Mouse (Mus musculus) cerebellum, adult 11 months (tissue): Measurements from ENCODE around the gene Mmp19.
"Not testable (repeated sequence)": the region's sequence is repeated elsewhere in the genome, so short reads cannot be mapped to it uniquely, and the experiment has no call there.

Experiments used
- DNase-seq: peaks from one replicate; pipeline ENCODE4 v3.0.0; 2022

The Mmp19 gene

GRCm38 (mm10) chr10:128802956-128803355 lies 12.2 kb downstream of the Mmp19 start:
- DNase-seq, result no peak

DNA sequence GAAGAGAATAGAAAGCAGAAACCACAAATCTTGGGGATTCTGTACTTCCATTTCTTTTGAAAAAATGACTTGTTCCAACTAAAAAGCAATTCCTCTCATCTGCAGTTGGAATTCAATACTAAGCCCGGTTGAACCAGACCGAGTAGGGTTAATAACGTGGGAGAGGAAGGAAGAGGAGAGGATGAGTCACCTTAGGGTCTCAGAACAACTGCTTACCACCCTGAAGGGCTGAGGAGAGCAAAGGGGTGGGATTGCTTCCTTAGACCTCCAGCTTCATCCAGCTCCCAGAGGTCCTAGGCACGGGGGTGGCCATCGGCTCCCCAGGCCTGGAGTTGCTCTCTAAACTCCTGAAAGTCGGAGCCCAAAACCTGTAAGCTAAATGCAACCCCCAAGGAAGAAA lies 12.7 kb downstream of the Mmp19 start:
- DNase-seq, result no peak

- peak; percentile 60 for DNase-seq
Measured at GRCm38 (mm10) chr10:128803771-128804270, 13.1 kb downstream of the Mmp19 start, which contains the start of gene Dnajc14. Gene Dnajc14, plus strand, starts transcription at chr10:128804062.

- DNase-seq, result peak; percentile 65
Measured at GRCm38 (mm10) chr10:128804271-128805091, 13.8 kb downstream of the Mmp19 start, which contains the start of gene Tmem198b. Gene Tmem198b, minus strand, starts transcription at chr10:128804370.

DNA sequence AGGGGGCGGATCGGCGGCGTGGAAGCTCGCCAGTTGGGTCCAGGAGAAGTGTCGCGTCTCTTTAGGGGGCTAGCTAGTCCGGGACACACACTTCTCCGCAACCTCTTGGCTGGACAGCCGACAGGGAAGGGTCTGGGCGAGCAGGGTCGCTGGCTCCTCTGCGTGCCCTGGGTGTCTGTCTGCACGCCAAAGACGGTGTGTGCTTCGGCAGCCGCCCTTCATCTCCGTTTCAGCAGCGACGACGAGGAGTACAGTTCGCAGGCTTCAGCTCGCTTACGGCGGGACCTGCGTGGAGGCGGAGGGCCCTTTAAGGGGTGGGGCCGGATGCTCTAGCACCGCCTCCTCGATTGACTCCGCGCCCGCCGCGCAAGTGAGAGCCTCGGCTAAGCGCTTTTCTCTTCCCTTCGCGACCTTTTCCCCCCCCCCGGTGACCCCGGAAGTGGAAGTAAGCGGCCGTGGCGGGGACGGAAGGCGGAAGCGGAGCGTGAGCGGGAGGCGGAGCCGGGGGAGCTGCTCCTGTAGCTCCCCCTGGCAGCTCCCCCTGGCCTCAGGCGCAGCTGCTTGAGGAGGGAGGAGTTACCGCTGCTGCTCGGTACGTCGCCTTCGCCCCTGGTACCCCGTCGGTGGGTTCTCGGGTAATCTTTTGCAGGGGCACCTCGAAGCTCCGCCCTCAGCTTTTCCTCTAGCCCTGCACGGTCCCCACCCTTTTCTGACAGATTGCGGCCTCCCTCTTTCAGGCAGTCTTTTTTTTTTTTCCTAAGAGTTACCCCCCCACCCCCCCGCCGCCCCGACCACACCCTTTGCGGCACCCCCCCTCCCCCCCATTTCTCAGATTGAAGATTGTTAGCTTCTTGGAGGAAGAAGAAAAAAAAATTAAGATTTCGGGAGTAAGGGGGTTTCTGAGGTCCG lies 14.6 kb downstream of the Mmp19 start:
- DNase-seq, result peak; percentile 93

DNA sequence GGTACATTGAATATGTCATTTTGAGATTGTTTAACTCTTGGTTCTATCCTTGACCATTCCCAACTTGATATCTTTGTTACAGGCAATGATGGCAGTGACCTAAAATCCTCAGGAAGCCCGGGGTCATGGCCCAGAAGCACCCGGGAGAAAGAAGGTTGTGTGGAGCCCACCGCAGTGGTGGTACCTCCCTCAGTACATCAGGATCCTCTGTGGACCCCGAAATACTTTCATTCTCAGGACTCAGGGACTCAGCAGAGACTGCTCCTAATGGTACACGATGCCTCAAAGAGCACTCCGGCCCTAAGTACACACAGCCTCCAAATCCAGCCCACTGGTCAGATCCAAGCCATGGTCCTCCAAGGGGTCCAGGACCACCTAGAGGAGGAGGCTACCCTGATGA lies 15.4 kb downstream of the Mmp19 start:
- no peak for DNase-seq

DNA sequence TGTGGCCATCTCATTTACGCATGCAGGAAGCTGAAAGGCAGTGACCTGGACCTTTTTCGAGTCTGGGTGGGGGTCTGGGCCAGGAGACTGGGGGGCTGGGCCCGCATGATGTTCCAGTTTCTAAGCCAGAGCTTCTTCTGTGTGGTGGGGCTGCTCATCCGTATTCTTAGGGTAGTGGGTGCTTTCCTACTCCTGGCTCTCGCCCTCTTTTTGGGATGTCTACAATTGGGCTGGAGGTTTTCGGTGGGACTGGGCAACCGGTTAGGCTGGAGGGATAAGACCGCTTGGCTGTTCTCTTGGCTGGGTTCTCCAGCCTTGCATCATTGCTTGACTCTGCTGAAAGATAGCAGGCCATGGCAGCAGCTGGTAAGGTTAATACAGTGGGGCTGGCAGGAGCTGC lies 16.3 kb downstream of the Mmp19 start:
- no peak for DNase-seq

DNA sequence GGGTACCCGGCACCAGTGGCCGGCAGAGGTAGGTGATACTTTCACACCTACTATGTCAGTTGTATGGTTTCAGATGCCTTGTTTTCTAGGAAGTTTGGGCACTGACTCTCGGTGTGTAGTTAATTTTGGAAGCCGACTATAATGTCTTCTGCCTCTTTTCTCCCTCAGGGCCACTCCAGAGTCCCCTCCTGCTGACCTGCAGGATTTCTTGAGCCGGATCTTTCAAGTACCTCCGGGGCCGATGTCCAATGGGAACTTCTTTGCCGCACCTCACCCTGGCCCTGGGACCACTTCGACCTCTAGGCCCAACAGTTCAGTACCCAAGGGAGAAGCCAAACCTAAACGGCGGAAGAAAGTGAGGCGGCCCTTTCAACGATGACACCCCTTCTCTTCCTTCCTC lies 26.3 kb downstream of the Mmp19 start, which contains the start of gene Sarnp:
Gene Sarnp, plus strand, starts transcription at position 301 of the 400 bp plus-strand sequence.
- DNase-seq, result no peak

- DNase-seq, result no peak
Measured at GRCm38 (mm10) chr10:128820217-128820616, 29.5 kb downstream of the Mmp19 start.

DNA sequence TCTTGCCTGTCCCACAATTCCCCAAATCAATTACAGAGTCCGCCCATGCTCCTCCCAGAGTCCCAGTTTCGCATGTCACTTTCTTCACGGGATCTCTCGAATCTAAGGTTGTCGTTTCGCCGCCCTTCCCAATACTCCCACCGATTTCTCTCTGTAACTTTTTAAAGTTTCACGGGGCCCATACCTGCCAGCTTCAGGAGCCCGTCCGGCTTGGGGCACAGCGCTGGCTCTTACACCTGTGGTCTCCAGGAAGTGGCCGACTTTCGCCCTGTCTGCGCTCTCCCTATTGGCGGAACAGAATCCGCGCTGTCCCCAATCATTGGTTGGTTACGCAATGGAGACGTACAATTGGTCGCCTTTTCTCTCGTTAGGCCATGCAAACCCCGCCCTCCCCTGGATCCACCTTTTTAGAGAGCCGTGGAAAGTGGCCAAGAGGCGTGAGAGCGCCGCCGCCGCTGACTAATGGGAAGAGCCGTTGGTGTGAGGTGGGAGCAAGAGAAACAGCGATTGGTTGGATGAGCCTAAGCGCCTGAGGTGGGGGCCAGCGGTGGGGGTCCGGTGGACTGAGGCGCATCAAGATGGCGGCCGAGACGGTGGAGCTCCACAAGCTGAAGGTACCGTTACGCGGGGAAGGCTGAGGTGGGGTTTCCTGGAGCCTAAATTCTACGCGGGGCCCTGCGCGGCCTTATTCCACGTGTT lies 30.8 kb downstream of the Mmp19 start, which contains the start of gene Ormdl2:
Gene Ormdl2, minus strand, starts transcription at position 288 of the 699 bp plus-strand sequence.
- peak; percentile 99 for DNase-seq

GRCm38 (mm10) chr10:128822135-128822534 lies 31.4 kb downstream of the Mmp19 start:
- no peak for DNase-seq

DNA sequence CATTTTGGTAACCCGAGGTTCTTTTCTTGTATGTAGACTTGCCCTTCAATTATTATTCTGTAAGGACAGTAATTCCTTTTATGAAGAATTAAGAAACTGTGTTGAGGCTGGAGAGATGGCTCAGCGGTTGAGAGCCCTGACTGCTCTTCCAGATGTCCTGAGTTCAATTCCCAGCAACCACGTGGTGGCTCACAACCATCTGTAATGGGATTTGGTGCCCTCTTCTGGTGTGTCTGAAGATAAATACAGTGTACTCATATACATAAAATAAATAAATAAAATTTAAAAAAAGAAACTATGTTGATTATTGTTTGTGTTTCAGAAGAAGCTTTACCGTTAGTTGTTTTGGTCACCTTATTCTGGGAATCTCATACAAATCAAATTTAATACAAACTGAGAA lies 32.4 kb downstream of the Mmp19 start:
- DNase-seq, result not testable (repeated sequence)

DNA sequence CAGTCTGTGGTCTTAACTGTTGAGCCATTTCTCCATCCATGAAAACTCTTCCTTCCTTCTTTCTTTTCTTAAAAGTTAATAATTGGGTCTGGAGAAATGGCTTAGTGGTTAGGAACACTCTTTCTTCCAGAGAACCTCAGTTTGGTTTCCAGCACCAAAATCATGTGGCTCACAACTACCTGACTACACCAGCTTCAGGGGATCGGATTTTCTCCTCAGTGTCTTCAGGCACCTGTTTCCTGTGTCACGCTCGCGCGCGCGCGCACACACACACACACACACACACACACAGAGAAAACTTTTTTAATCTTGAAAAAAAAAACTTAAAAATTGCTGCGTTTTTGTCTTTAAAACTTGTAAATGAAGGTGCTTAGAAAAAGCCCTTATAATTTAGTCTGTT lies 33.1 kb downstream of the Mmp19 start:
- no peak for DNase-seq

GRCm38 (mm10) chr10:128837400-128837799 lies 46.7 kb downstream of the Mmp19 start:
- DNase-seq, result no peak

DNA sequence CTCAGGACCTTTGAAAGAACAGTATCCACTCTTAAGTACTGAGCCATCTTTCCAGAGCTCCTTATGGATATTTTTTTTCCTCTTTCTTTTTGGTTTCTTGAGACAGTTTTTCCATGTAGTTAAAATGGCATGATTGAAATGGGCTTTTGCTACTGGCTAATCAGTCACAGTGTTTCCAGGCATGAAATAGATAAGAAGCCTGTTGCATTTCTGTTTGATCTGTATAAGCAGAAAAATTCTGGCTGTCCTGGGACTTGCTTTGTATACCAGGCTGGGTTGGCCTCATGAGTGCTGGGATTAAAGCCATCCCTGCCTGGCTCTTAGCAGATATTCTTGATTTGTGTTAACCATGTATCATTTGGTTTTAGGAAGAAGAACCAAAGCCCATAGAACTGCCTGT lies 48.7 kb downstream of the Mmp19 start:
- no peak for DNase-seq

DNA sequence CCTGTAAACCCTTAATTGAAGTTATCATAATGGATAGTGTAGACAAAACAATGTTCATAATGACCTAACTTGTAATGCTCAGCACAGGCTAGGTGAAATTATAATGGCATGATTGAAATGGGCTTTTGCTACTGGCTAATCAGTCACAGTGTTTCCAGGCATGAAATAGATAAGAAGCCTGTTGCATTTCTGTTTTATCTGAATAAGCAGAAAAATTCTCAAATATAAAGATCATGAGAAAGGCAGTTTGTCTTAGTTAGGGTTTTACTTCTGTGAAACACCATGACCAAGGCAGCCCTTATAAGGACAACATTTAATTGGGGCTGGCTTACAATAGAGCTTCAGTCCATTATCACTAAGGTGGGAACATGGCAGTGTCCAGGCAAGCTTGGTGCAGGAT lies 49.9 kb downstream of the Mmp19 start:
- no peak for DNase-seq

DNA sequence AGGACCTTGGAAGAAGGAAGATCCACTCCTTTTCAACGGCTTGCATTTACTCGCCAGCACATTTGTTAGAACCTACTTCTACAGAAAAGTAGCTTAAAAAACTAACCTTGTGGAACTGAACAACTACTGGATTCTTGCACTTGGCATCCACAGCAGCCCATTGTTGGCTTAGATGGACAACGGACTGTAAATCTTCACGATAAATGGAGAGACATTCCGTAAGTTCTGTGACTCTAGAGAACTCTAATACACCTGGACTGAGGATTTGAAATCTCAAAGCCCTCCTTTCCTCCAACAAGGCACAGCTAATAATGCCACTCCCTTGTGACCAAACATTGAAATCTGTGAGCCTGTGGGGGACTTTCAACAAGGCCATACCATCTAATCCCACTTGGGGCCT lies 52.5 kb downstream of the Mmp19 start:
- DNase-seq, result no peak

GRCm38 (mm10) chr10:128845516-128845915 lies 54.8 kb downstream of the Mmp19 start:
- no peak for DNase-seq

GRCm38 (mm10) chr10:128846664-128847063 lies 56.0 kb downstream of the Mmp19 start:
- DNase-seq, result no peak

DNA sequence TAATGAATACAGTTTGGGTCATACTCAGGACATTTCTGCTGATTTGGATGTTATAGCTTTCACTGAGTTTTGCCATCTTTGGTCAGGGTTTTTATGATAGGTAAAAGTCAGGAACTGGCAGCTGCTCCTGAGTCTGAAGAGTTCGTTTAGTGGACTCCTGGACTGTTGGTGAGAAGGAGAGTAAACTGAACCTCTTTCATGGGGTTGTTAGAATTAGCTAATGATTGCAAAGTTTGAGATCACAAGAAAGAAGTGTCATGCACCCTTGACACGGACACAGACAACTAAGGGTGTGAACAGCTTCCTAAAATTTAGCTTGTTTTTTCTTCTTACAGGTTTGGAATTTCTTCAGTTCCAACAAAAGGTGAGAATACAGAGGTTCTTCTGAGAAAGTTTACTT lies 57.7 kb downstream of the Mmp19 start:
- no peak for DNase-seq

DNA sequence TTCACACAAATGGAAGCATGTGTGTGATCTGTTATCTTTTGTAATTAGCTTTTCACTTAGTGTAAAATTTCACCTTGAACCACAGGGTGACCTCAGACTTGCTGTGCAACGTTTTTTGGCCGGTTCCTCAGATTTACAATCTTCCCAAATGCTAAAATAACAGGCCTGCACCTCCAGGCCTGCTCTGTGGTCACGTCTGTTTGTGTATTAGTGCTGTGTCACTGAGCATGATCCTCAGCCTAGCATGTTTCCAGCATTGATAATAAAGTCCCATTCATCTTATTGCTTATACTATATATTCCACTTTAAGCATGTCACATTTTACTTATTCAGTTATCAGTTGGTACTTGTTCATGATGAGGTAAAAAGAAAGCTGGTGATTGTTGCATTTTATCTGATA lies 59.6 kb downstream of the Mmp19 start:
- no peak for DNase-seq
